Mouse (Mus musculus) ES-E14 (cell line): ENCODE measurements at regions not wholly inside any gene's neighbourhood (a gene's known extent, or its start where the extent isn't known, plus 50 kb on each side); places are given as distances from the start of the nearest gene placed in this dataset.

Source experiments
- DNase-seq: peaks from one replicate; pipeline ENCODE4 v3.0.0-alpha.2; 2013; ENCODE audit warnings: low read depth, low spot score
- H3K27ac ChIP-seq: 2 replicates; pipeline ENCODE4 v1.5.1; 2012; ENCODE audit warnings: low read depth, mild to moderate bottlenecking, low read length, moderate library complexity, mixed read lengths; ENCODE audit not compliant: poor library complexity, insufficient read depth, severe bottlenecking
- H3K36me3 ChIP-seq: 2 replicates; pipeline ENCODE4 v1.6.1; 2012; ENCODE audit warnings: mild to moderate bottlenecking, low read length, moderate library complexity, mixed read lengths; ENCODE audit not compliant: control insufficient read depth, poor library complexity, insufficient read depth, severe bottlenecking
- H3K4me1 ChIP-seq, 2 experiments: fragments of 150-350 bp in 1 of 2; sonication (generic) in 1 of 2; 2 replicates each; pipeline ENCODE4 v1.6.1; 2012; ENCODE audit warnings: low read length in 2 of 2, mild to moderate bottlenecking in 1 of 2, mixed read lengths in 1 of 2; ENCODE audit not compliant: control insufficient read depth in 2 of 2, insufficient read depth in 2 of 2, poor library complexity in 1 of 2
- H3K4me3 ChIP-seq, 2 experiments: fragments of 150-350 bp in 1 of 2; sonication (generic) in 1 of 2; 2 replicates each; pipeline ENCODE4 v1.5.1; 2012; ENCODE audit warnings: low read length in 2 of 2, low read depth in 1 of 2, mild to moderate bottlenecking in 1 of 2, mixed read lengths in 1 of 2; ENCODE audit not compliant: insufficient read depth in 1 of 2, poor library complexity in 1 of 2, severe bottlenecking in 1 of 2
- H3K9ac ChIP-seq: 2 replicates; pipeline ENCODE4 v1.6.1; 2012; ENCODE audit warnings: low read depth, mild to moderate bottlenecking, low read length, mixed read lengths; ENCODE audit not compliant: poor library complexity, insufficient read depth, severe bottlenecking
- H3K9me3 ChIP-seq: fragments of 150-350 bp; sonication (generic); 2 replicates; pipeline ENCODE4 v1.6.1; 2012; ENCODE audit warnings: low read depth, mild to moderate bottlenecking, low read length; ENCODE audit not compliant: control insufficient read depth, insufficient read depth
- CHD2 ChIP-seq: IDR thresholded peaks from 2 replicates; pipeline ENCODE4 v1.6.1; 2014; ENCODE audit warnings: mild to moderate bottlenecking, low read depth, low read length, inconsistent platforms
- HCFC1 ChIP-seq: IDR thresholded peaks from 2 replicates; pipeline ENCODE4 v1.6.1; 2012; ENCODE audit warnings: low read length, inconsistent platforms, borderline replicate concordance; ENCODE audit not compliant: insufficient read depth
- MAFK ChIP-seq: IDR thresholded peaks from 2 replicates; pipeline ENCODE4 v1.6.1; 2014; ENCODE audit warnings: mild to moderate bottlenecking, low read depth, low read length, inconsistent platforms; ENCODE audit not compliant: insufficient read depth
- ZC3H11A ChIP-seq: IDR thresholded peaks from 2 replicates; pipeline ENCODE4 v1.6.1; 2012; ENCODE audit warnings: low read depth, mild to moderate bottlenecking, inconsistent platforms, low read length, borderline replicate concordance
- ZNF384 ChIP-seq: IDR thresholded peaks from 2 replicates; pipeline ENCODE4 v1.6.1; 2012; ENCODE audit warnings: low read depth, low read length, inconsistent platforms
- in situ Hi-C, 2 experiments: fragments of 600-800 bp; cut with MboI; formaldehyde crosslinking; loops; one replicate each; pipeline ENCODE4 v1.15.1; 2025; ENCODE audit warnings: low sequenced_read_pairs in 2 of 2, inconsistent platforms in 1 of 2; ENCODE audit not compliant: unreplicated experiment in 2 of 2

GRCm38 (mm10) chr8:100015638-100016037 lies 599.4 kb upstream of the Cdh8 start:
- TF ChIP-seq MAFK, result no peak
- TF ChIP-seq ZC3H11A, result no peak
- no peak for TF ChIP-seq ZNF384
- TF ChIP-seq HCFC1, result no peak
- no peak for TF ChIP-seq CHD2

GRCm38 (mm10) chr8:99999554-99999953 lies 583.3 kb upstream of the Cdh8 start:
- no peak for DNase-seq
- in situ Hi-C loops, result no loop called here
- Histone ChIP-seq H3K9ac (no peak overlapping the region), H3K4me3 (no peak overlapping the region), H3K36me3 (no peaks in the 10 kb centered on the region), H3K4me1 (no peaks in the 10 kb centered on the region), H3K9me3 (no peaks in the 10 kb centered on the region), H3K27ac (no peak overlapping the region)
- TF ChIP-seq MAFK (no peak), ZNF384 (no peak), HCFC1 (no peak), CHD2 (no peak), ZC3H11A (no peak)

More at GRCm38 (mm10) chr8:100015638-100016037, 599.4 kb upstream of the Cdh8 start:
- no peak overlapping the region for H3K9ac ChIP-seq
- no peaks in the 10 kb centered on the region for H3K4me1 ChIP-seq
- no peaks in the 10 kb centered on the region for H3K9me3 ChIP-seq
- DNase-seq, result no peak
- no peaks in the 10 kb centered on the region for H3K36me3 ChIP-seq
- in situ Hi-C loops, result no loop called here
- no peak overlapping the region for H3K4me3 ChIP-seq
- H3K27ac ChIP-seq, result no peak overlapping the region

GRCm38 (mm10) chr8:99983696-99984095 lies 567.4 kb upstream of the Cdh8 start:
- H3K9ac ChIP-seq, result no peak overlapping the region
- H3K27ac ChIP-seq, result no peak overlapping the region
- no peaks in the 10 kb centered on the region for H3K36me3 ChIP-seq
- DNase-seq, result no peak
- H3K4me3 ChIP-seq, result no peak overlapping the region
- in situ Hi-C loops, result no loop called here
- no peak for TF ChIP-seq HCFC1
- TF ChIP-seq MAFK, result no peak
- TF ChIP-seq ZNF384, result no peak
- no peaks in the 10 kb centered on the region for H3K4me1 ChIP-seq
- no peaks in the 10 kb centered on the region for H3K9me3 ChIP-seq

- in situ Hi-C loops, result no loop called here
- Histone ChIP-seq H3K9ac (no peak overlapping the region), H3K9me3 (no peaks in the 10 kb centered on the region), H3K36me3 (no peaks in the 10 kb centered on the region), H3K4me3 (no peak overlapping the region), H3K4me1 (no peaks in the 10 kb centered on the region), H3K27ac (no peak overlapping the region)
- no peak for DNase-seq
- TF ChIP-seq MAFK, result no peak
- TF ChIP-seq ZC3H11A, result no peak
- no peak for TF ChIP-seq CHD2
- no peak for TF ChIP-seq ZNF384
- TF ChIP-seq HCFC1, result no peak
Observed at GRCm38 (mm10) chr8:99954697-99955096, 538.4 kb upstream of the Cdh8 start.

- Histone ChIP-seq H3K9me3 (no peaks in the 10 kb centered on the region), H3K27ac (no peak overlapping the region), H3K4me3 (no peak overlapping the region), H3K9ac (no peak overlapping the region), H3K36me3 (no peaks in the 10 kb centered on the region), H3K4me1 (no peaks in the 10 kb centered on the region)
- no peak for DNase-seq
- in situ Hi-C loops, result no loop called here
- no peak for TF ChIP-seq ZC3H11A
- TF ChIP-seq CHD2, result no peak
- no peak for TF ChIP-seq HCFC1
- no peak for TF ChIP-seq MAFK
- no peak for TF ChIP-seq ZNF384
Observed at GRCm38 (mm10) chr8:99953876-99954275, 537.6 kb upstream of the Cdh8 start.
